Mouse (Mus musculus) lung, adult 18-20 months (tissue): ENCODE measurements at regions not wholly inside any gene's neighbourhood (a gene's known extent, or its start where the extent isn't known, plus 50 kb on each side); places are given as distances from the start of the nearest gene placed in this dataset.

Experiments used
- DNase-seq, 2 experiments: peaks; one replicate each; pipeline ENCODE4 v3.0.0; 2022; ENCODE audit warnings: mixed read lengths in 2 of 2

GRCm38 (mm10) chr1:95762244-95762643 lies 94.9 kb upstream of the St8sia4 start:
- peak; percentile 35 to 63 for DNase-seq

GRCm38 (mm10) chr1:95754071-95754915 lies 86.9 kb upstream of the St8sia4 start:
- no peak for DNase-seq

- DNase-seq = no peak
Measured at GRCm38 (mm10) chr1:95753517-95753916, 86.1 kb upstream of the St8sia4 start.

- DNase-seq = no peak
Measured at GRCm38 (mm10) chr1:95748940-95749339, 81.6 kb upstream of the St8sia4 start.

- no peak for DNase-seq
Measured at GRCm38 (mm10) chr1:95747287-95747686, 79.9 kb upstream of the St8sia4 start.

- no peak for DNase-seq
Measured at GRCm38 (mm10) chr1:95744446-95744845, 77.1 kb upstream of the St8sia4 start.

GRCm38 (mm10) chr1:95743334-95743733 lies 76.0 kb upstream of the St8sia4 start:
- DNase-seq = no peak

- no peak for DNase-seq
Measured at GRCm38 (mm10) chr1:95719449-95719848, 52.1 kb upstream of the St8sia4 start.

GRCm38 (mm10) chr1:95718794-95719193 lies 51.4 kb upstream of the St8sia4 start:
- DNase-seq = no peak
